Mouse (Mus musculus) stomach, embryonic 16.5 days (tissue): ENCODE data around the gene Arhgap27. TPM values are rescaled to one million over a fixed set of nuclear protein-coding genes. Genes with fewer than 3 reads are reported as not detected.
A peak's percentile ranks its signal among the peaks of the same experiment; 100 is the strongest.
"Not testable (repeated sequence)": the region's sequence is repeated elsewhere in the genome, so short reads cannot be mapped to it uniquely, and the experiment has no call there.

Experiments used
- ATAC-seq: fragments of 200-750 bp; cut with Nextera tagmentation; 2 replicates; pipeline ENCODE4 v1.8.0; 2017; ENCODE audit warnings: moderate number of reproducible peaks, moderate TSS enrichment; ENCODE audit not compliant: insufficient read depth, low FRiP score
- H3K27ac ChIP-seq: fragments of 300-500 bp; sonication (generic); 2 replicates; pipeline ENCODE4 v1.5.1; 2014; ENCODE audit warnings: low read length
- H3K27me3 ChIP-seq: fragments of 300-500 bp; sonication (generic); 2 replicates; pipeline ENCODE4 v1.6.1; 2014; ENCODE audit warnings: low read length, control low read depth, mixed read lengths; ENCODE audit not compliant: control insufficient read depth, insufficient read depth
- H3K36me3 ChIP-seq: fragments of 300-500 bp; sonication (generic); 2 replicates; pipeline ENCODE4 v1.6.1; 2014; ENCODE audit warnings: low read length; ENCODE audit not compliant: control insufficient read depth, insufficient read depth
- H3K4me1 ChIP-seq: fragments of 300-500 bp; sonication (generic); 2 replicates; pipeline ENCODE4 v1.6.1; 2014; ENCODE audit warnings: low read length, control low read depth, mixed read lengths; ENCODE audit not compliant: control insufficient read depth, insufficient read depth
- H3K4me2 ChIP-seq: fragments of 300-500 bp; sonication (generic); 2 replicates; pipeline ENCODE4 v1.6.1; 2014; ENCODE audit warnings: low read depth, low read length, mixed read lengths
- H3K4me3 ChIP-seq: fragments of 300-500 bp; sonication (generic); replicated peaks from 2 replicates; pipeline ENCODE4 v1.5.1; 2014; ENCODE audit warnings: mild to moderate bottlenecking, low read length
- H3K9ac ChIP-seq: fragments of 300-500 bp; sonication (generic); 2 replicates; pipeline ENCODE4 v1.6.1; 2014; ENCODE audit warnings: low read length
- H3K9me3 ChIP-seq: fragments of 300-500 bp; sonication (generic); replicated peaks from 2 replicates; pipeline ENCODE4 v1.6.1; 2016; ENCODE audit warnings: low read length, control low read depth; ENCODE audit not compliant: control insufficient read depth
- WGBS: fragments of 180-500 bp; shearing (Covaris S2); extraction: QIAGEN DNeasy Blood & Tissue Kit; methylation state at CpG from one replicate; pipeline ENCODE4 v1.1.7; 2014; 5-methylcytosine and 5-hydroxymethylcytosine counted together
- polyA plus RNA-seq: library from polyadenylated mRNA; unstranded; fragments of >200 nt; fragmentation: Nextera tagmentation; extraction: Ambion mirVana; gene quantifications from 2 replicates; pipeline ENCODE4 v1.2.1, GENCODE M21; 2015

The Arhgap27 gene
- polyA plus RNA-seq, 1 experiment from 2014 or later, result 19.1 TPM

DNA sequence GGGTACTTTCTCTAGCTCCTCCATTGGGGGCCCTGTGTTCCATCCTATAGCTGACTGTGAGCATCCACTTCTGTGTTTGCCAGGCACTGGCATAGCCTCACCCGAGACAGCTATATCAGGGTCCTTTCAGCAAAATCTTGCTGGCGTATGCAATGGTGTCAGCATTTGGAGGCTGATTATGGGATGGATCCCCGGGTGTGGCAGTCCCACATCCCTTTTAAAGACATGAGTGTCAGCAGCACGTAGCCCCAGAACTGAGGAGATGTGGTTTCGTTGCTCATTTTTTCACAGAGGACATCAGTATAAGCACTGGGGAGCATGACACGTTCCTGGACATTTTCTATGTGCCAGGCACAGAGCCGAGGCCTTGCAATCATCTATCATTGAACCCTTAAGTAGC is 72.7 kb downstream of the Arhgap27 start:
- not testable (repeated sequence) for H3K27me3 ChIP-seq, H3K36me3 ChIP-seq, H3K4me2 ChIP-seq, H3K9me3 ChIP-seq, H3K9ac ChIP-seq, H3K27ac ChIP-seq, ATAC-seq, H3K4me3 ChIP-seq
- 88% methylated on average over 7 of the region's 7 CpGs for WGBS
- H3K4me1 ChIP-seq, result peaks cover 18% of the 10 kb centered on the region

DNA sequence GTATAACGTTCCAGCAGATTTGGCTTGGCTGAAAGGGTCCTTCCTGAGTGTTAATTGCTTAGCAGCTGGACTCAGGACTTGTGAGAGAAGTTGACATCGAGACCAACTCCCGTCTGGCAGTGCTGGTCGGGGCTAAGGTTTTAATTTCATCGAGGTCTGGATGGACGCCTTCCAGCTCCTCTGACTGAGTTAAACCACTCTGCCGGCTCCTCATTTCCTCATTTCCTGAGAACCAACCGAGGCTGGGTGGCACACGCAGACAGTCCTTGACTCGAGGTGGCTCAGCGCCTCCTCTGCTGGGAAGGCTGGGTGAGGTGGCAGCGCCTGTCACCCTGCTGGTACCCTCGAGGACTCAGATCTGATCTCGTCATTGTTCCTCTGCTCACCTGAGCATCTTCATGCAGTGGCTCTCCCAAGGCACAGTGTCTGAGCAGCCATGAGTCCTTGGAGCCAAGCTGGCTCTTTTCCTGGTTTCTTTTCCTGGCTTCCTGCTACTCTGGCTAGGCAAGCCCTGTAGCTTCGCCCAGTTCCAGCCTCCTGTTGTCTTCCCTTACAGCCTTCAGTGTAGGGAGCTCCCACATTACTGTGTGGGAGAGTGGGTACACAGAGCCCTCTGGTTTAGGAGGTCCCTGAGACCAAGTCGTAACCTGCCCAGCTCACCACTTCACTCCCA is 75.1 kb downstream of the Arhgap27 start:
- Histone ChIP-seq H3K36me3 (no peaks in the 10 kb centered on the region), H3K4me3 (no peak overlapping the region), H3K27ac (no peak overlapping the region; the same call in 1 of the 2 replicates), H3K9me3 (no peaks in the 10 kb centered on the region), H3K9ac (no peak overlapping the region), H3K4me1 (peaks cover 20% of the 10 kb centered on the region), H3K4me2 (no peak overlapping the region), H3K27me3 (no peaks in the 10 kb centered on the region)
- 55% methylated on average over 16 of the region's 16 CpGs for WGBS
- ATAC-seq, result no peak

DNA sequence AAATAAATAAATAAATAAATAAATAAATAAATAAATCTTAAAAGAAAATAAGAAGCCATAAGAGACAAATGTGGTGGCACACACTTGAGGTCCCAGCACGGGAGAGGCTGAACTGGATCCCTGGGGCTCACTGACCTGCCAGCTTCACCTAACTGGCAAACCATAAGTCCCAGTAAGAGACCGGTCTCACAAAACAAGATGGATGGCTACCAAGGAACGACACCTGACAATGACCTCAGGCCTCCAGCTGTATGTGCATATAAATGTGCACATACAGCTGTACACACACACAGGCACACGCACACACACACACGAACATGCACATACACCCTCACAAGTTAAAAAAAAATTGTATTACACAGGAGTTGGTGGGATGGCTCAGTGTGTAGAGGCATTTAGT is 76.6 kb downstream of the Arhgap27 start:
- no peak overlapping the region for H3K4me3 ChIP-seq
- H3K9ac ChIP-seq, result no peak overlapping the region
- WGBS, result 96% methylated on average over 5 of the region's 5 CpGs

DNA sequence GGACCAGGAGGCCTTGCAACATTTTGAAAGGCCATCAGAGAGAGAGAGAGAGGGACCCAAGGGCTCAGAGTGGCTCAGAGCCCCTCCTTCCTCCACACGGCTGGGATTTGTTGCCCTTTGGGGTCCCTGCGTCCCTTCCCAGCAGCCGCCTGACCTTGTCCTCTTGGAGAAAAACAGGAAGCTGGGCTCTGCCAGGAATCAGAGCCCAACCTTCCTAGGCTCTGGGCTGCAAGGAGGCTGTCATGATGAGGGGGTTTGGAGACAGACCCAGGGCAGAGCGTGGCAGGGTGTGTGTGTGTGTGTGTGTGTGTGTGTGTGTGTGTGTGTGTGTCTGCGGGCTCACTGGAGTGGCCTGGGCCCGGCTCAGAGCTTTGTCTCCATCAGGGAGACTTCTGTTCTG is 77.5 kb downstream of the Arhgap27 start:
- Histone ChIP-seq H3K4me2 (no peak overlapping the region), H3K9me3 (no peaks in the 10 kb centered on the region), H3K36me3 (no peaks in the 10 kb centered on the region), H3K27ac (peak overlapping the region; percentile 57), H3K9ac (peak overlapping the region; percentile 43; the same call in 1 of the 2 replicates), H3K27me3 (no peaks in the 10 kb centered on the region), H3K4me3 (no peak overlapping the region), H3K4me1 (peaks cover 12% of the 10 kb centered on the region; the same call in 1 of the 2 replicates)
- ATAC-seq, result peak; percentile 73
- 25% methylated on average over 6 of the region's 6 CpGs for WGBS

More for the DNA sequence above, 76.6 kb downstream of the Arhgap27 start:
- Histone ChIP-seq H3K27ac (no peak overlapping the region), H3K9me3 (no peaks in the 10 kb centered on the region), H3K36me3 (no peaks in the 10 kb centered on the region), H3K4me1 (peaks cover 13% of the 10 kb centered on the region), H3K27me3 (no peaks in the 10 kb centered on the region), H3K4me2 (no peak overlapping the region)
- no peak for ATAC-seq

DNA sequence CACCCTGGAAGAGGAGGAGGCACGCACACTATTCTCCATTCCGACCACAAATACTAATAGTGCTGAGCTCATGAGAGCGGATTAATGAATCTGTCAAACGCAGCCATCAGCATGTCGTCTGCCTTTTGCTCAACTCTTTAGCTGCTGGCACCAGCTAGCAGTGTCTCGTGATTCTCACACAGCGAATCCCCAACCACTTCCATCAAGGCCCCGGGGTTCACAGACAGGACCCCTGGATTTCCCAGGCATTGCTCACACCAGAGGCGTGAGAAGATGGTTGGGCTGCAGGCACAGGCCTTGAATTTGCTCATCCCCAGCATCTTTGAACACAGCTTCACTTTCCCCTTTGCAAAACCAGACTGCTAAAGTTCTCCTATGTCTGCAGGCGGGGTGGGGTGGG is 78.2 kb downstream of the Arhgap27 start:
- H3K27ac ChIP-seq, result peak overlapping the region; percentile 57
- H3K4me3 ChIP-seq, result no peak overlapping the region
- no peak for ATAC-seq
- H3K36me3 ChIP-seq, result no peaks in the 10 kb centered on the region
- peak overlapping the region; percentile 43; the same call in 1 of the 2 replicates for H3K9ac ChIP-seq
- no peaks in the 10 kb centered on the region for H3K9me3 ChIP-seq
- H3K27me3 ChIP-seq, result no peaks in the 10 kb centered on the region
- peaks cover 12% of the 10 kb centered on the region; the same call in 1 of the 2 replicates for H3K4me1 ChIP-seq
- no peak overlapping the region for H3K4me2 ChIP-seq
- WGBS, result 73% methylated on average over 10 of the region's 10 CpGs

DNA sequence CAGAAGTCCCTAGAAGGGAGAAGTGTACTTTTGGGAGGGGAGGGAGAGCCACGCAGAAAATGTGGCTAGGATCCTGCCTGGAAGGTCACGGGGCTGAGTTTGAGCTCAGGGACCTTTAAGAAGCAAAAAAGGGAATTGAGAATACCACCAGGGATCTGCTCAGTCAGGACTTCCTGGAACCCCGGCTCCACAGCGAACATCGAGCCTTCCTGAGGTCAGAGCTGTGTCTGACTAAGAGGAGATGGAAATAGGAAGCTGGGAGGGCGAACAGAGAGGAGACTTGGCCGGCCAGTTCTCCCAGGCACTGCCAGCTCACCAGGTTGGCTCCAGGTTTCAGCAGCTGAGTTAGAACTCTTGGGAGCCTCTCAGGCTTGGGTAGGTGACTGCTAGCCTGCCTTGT is 81.7 kb downstream of the Arhgap27 start:
- H3K27ac ChIP-seq, result no peak overlapping the region
- H3K27me3 ChIP-seq, result no peaks in the 10 kb centered on the region
- peaks cover 7% of the 10 kb centered on the region; the same call in 1 of the 2 replicates for H3K4me1 ChIP-seq
- ATAC-seq, result no peak
- H3K4me2 ChIP-seq, result no peak overlapping the region
- no peaks in the 10 kb centered on the region for H3K36me3 ChIP-seq
- 65% methylated on average over 7 of the region's 7 CpGs for WGBS
- H3K9ac ChIP-seq, result no peak overlapping the region
- no peaks in the 10 kb centered on the region for H3K9me3 ChIP-seq
- H3K4me3 ChIP-seq, result no peak overlapping the region

Other genes starting within 250 kb of the Arhgap27 start
- 4.7 and 5.7 TPM in 2 replicates for gene Hexim1, start 247.5 kb downstream of the Arhgap27 start, polyA plus RNA-seq
- gene Hexim2, start 231.3 kb downstream of the Arhgap27 start, polyA plus RNA-seq, result 6.3 and 7.9 TPM in 2 replicates
- gene Fmnl1, start 192.6 kb downstream of the Arhgap27 start, polyA plus RNA-seq, result 3.5 and 4.4 TPM in 2 replicates
- gene 1700023F06Rik, start 155.1 kb downstream of the Arhgap27 start, polyA plus RNA-seq, result 0.67 and 0.83 TPM in 2 replicates
- gene Spata32, start 145.3 kb downstream of the Arhgap27 start, polyA plus RNA-seq, result not detected in 2 replicates
- gene Map3k14, start 96.2 kb downstream of the Arhgap27 start, polyA plus RNA-seq, result 4.2 and 4.9 TPM in 2 replicates
- gene Plekhm1, start 49.0 kb upstream of the Arhgap27 start, polyA plus RNA-seq, result 7.5 and 8.5 TPM in 2 replicates
- not detected in 2 replicates for gene Lrrc37a, start 140.9 kb upstream of the Arhgap27 start, polyA plus RNA-seq